14 mouse cellular contexts compared by ENCODE assay signal in the genomic region with DNA sequence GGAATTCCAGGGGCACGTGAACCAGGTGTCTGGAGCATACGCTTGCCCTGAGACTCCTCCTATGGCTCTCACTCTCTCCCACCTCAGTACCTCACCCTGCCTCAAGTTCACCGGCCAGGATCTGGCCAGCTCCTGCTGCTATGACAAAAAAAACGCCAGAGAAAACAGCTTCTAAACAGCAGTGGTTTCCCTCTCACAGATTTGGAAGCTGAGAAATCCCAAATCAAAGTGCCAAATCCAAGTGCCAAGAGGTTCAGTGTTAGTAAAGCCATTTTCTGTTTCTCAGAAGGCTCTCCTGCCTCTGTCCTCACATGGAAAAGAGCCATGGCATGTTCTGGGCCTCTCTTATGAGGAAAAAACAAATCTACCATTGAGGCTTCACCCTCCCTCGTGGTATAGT.
"Had no signal": no experiment of that assay in that cellular context is flagged by ENCODE, and none has a peak within 500 bp of the region (broad histone marks: within the 10 kb centered on the region; RNA-seq: fewer than 3 reads in every experiment).

No protein-coding gene starts in this region.

- H3K36me3 ChIP-seq: limb, embryonic 10.5 days; liver, embryonic 15.5 days; lung, embryonic 15.5 days; midbrain, embryonic 12.5 days; midbrain, embryonic 15.5 days had no signal

- H3K4me1 ChIP-seq: midbrain, embryonic 12.5 days; midbrain, embryonic 15.5 days had no signal

- H3K9me3 ChIP-seq: limb, embryonic 10.5 days; limb, embryonic 13.5 days; liver, embryonic 12.5 days; liver, embryonic 15.5 days; lung, embryonic 15.5 days; midbrain, embryonic 12.5 days; midbrain, embryonic 15.5 days had no signal

- H3K27me3 ChIP-seq: limb, embryonic 13.5 days; liver, embryonic 12.5 days; liver, embryonic 15.5 days; lung, embryonic 15.5 days; midbrain, embryonic 12.5 days; midbrain, embryonic 15.5 days had no signal

- DNase-seq: kidney, adult 18-20 months; kidney, adult 9 months; kidney, postnatal 14 days; kidney, postnatal 4 days; liver; lung, postnatal 14 days had no signal

- ATAC-seq: liver, embryonic 12.5 days; midbrain, embryonic 15.5 days had no signal

- H3K4me3 ChIP-seq: limb, embryonic 10.5 days; limb, embryonic 13.5 days; liver, embryonic 12.5 days; liver, embryonic 15.5 days; lung, embryonic 15.5 days; midbrain, embryonic 12.5 days; midbrain, embryonic 15.5 days had no signal

- H3K27ac ChIP-seq: limb, embryonic 10.5 days; limb, embryonic 13.5 days; liver, embryonic 12.5 days; liver, embryonic 15.5 days; lung, embryonic 15.5 days; macrophage; midbrain, embryonic 12.5 days; midbrain, embryonic 15.5 days had no signal
